Mouse (Mus musculus) lung, embryonic 14.5 days (tissue): ENCODE data around the gene Srcin1. TPM values are rescaled to one million over a fixed set of nuclear protein-coding genes. Genes with fewer than 3 reads are reported as not detected.

ENCODE experiments used
- ATAC-seq: fragments of 200-750 bp; cut with Nextera tagmentation; 2 replicates; pipeline ENCODE4 v1.8.0; 2017; ENCODE audit warnings: mild to moderate bottlenecking, moderate TSS enrichment, moderate library complexity; ENCODE audit not compliant: insufficient read depth
- DNase-seq: peaks from one replicate; pipeline ENCODE4 v3.0.0-alpha.2; 2015
- H3K27ac ChIP-seq: fragments of 300-500 bp; sonication (generic); 2 replicates; pipeline ENCODE4 v1.5.1; 2014; ENCODE audit warnings: low read depth, mild to moderate bottlenecking, moderate library complexity
- H3K27me3 ChIP-seq: fragments of 300-500 bp; sonication (generic); 2 replicates; pipeline ENCODE4 v1.6.1; 2014; ENCODE audit warnings: low read length, control low read depth; ENCODE audit not compliant: insufficient read depth
- H3K36me3 ChIP-seq: fragments of 300-500 bp; sonication (generic); 2 replicates; pipeline ENCODE4 v1.6.1; 2014; ENCODE audit warnings: control low read depth; ENCODE audit not compliant: insufficient read depth
- H3K4me1 ChIP-seq: fragments of 300-500 bp; sonication (generic); 2 replicates; pipeline ENCODE4 v1.6.1; 2014; ENCODE audit warnings: antibody characterized with exemption, control low read depth; ENCODE audit not compliant: insufficient read depth
- H3K4me2 ChIP-seq: fragments of 300-500 bp; sonication (generic); 2 replicates; pipeline ENCODE4 v1.6.1; 2014; ENCODE audit warnings: mild to moderate bottlenecking
- H3K4me3 ChIP-seq: fragments of 300-500 bp; sonication (generic); 2 replicates; pipeline ENCODE4 v1.5.1; 2014; ENCODE audit warnings: low read depth, low read length
- H3K9ac ChIP-seq: fragments of 300-500 bp; sonication (generic); 2 replicates; pipeline ENCODE4 v1.6.1; 2014
- H3K9me3 ChIP-seq: fragments of 300-500 bp; sonication (generic); 2 replicates; pipeline ENCODE4 v1.6.1; 2016; ENCODE audit warnings: low read depth, low read length, control low read depth
- CTCF ChIP-seq: IDR thresholded peaks from 2 replicates; pipeline ENCODE4 v1.5.1; 2016; ENCODE audit warnings: antibody characterized with exemption, low read depth
- WGBS: fragments of 180-500 bp; shearing (Covaris S2); extraction: QIAGEN DNeasy Blood & Tissue Kit; methylation state at CpG from one replicate; pipeline ENCODE4 v1.1.7; 2014; 5-methylcytosine and 5-hydroxymethylcytosine counted together
- polyA plus RNA-seq: library from polyadenylated mRNA; unstranded; fragments of >200 nt; fragmentation: Nextera tagmentation; extraction: Ambion mirVana; gene quantifications from 2 replicates; pipeline ENCODE4 v1.2.1, GENCODE M21; 2014

Gene Srcin1
- polyA plus RNA-seq, 1 experiment from 2014 or later: 0.68 TPM

DNA sequence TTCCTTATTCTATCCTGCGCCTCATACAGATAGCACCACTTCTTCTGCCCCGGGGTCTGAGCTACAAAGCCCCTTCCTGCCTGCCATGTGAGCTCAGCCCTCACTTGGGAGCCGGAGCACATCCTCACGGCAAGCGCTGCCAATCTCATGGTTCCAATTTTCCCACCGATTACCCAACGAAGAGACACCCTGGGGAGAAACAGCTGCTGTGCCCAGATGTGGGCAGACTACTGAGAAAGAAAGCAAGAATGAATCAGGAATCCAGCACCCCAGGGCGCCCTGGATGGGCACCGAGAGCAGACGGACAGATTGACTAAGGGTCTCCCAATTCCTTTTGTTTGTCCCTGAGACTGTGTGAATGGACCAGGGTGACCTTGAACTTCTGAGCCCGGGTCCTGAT lies 8.5 kb downstream of the Srcin1 start:
- Histone ChIP-seq H3K36me3 (no peaks in the 10 kb centered on the region), H3K9me3 (no peaks in the 10 kb centered on the region), H3K4me3 (no peak overlapping the region), H3K27me3 (peaks cover 40% of the 10 kb centered on the region), H3K9ac (no peak overlapping the region), H3K4me1 (0 out of 2 replicates have a peak, but pooled peaks cover 6% of the 10 kb centered on the region), H3K27ac (no peak overlapping the region), H3K4me2 (no peak overlapping the region)
- no peak for ATAC-seq
- 27% methylated on average over 11 of the region's 11 CpGs for WGBS
- no peak for TF ChIP-seq CTCF
- DNase-seq: no peak

DNA sequence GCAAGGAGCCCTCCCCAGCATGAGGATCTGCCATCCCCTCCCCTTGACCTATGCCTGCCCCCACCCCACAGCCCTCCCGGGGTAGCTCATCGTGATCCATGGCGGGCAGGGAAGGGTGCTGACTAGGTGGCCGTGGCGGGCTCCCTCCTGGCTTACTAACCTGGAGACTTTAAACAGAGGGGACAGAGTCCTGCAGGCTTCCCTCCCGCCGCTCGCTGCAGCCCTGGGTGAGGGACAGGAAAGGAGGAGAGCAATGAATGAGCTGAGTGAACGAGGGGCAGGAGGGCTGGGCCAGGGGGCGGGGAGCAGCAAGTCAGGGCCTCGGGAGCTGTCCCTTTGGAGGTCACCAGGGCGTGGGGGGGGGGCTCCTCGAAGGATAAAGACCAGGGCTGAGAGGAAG lies 9.4 kb downstream of the Srcin1 start:
- TF ChIP-seq CTCF: no peak
- Histone ChIP-seq H3K27me3 (peaks cover 31% of the 10 kb centered on the region), H3K36me3 (no peaks in the 10 kb centered on the region), H3K9ac (no peak overlapping the region), H3K4me1 (0 out of 2 replicates have a peak, but pooled peaks cover 6% of the 10 kb centered on the region), H3K9me3 (no peaks in the 10 kb centered on the region), H3K27ac (no peak overlapping the region), H3K4me3 (no peak overlapping the region), H3K4me2 (no peak overlapping the region; the same call in 1 of the 2 replicates)
- WGBS: 6% methylated on average over 13 of the region's 13 CpGs
- ATAC-seq (no peak), DNase-seq (no peak)

- WGBS: 38% methylated on average over 14 of the region's 14 CpGs
- TF ChIP-seq CTCF: no peak
- H3K9me3 ChIP-seq: no peaks in the 10 kb centered on the region
- no peaks in the 10 kb centered on the region for H3K4me1 ChIP-seq
- H3K4me3 ChIP-seq: no peak overlapping the region
- DNase-seq: no peak
- no peak overlapping the region for H3K27ac ChIP-seq
- H3K4me2 ChIP-seq: no peak overlapping the region
- no peak for ATAC-seq
- H3K9ac ChIP-seq: no peak overlapping the region
- peaks cover 23% of the 10 kb centered on the region for H3K27me3 ChIP-seq
- no peaks in the 10 kb centered on the region for H3K36me3 ChIP-seq
Observed at GRCm38 (mm10) chr11:97563730-97564129, 12.3 kb downstream of the Srcin1 start.

- ATAC-seq (no peak), DNase-seq (no peak)
- no peak overlapping the region for H3K27ac ChIP-seq
- H3K9me3 ChIP-seq: no peaks in the 10 kb centered on the region
- H3K27me3 ChIP-seq: peaks cover 21% of the 10 kb centered on the region
- H3K4me1 ChIP-seq: no peaks in the 10 kb centered on the region
- no peak overlapping the region for H3K4me2 ChIP-seq
- H3K9ac ChIP-seq: no peak overlapping the region
- H3K4me3 ChIP-seq: no peak overlapping the region
- no peak for TF ChIP-seq CTCF
- WGBS: 52% methylated on average over 3 of the region's 3 CpGs
- H3K36me3 ChIP-seq: no peaks in the 10 kb centered on the region
Observed at GRCm38 (mm10) chr11:97562536-97562935, 13.4 kb downstream of the Srcin1 start.

GRCm38 (mm10) chr11:97560210-97560963 lies 15.6 kb downstream of the Srcin1 start:
- Histone ChIP-seq H3K9ac (no peak overlapping the region; the same call in 1 of the 2 replicates), H3K4me1 (no peaks in the 10 kb centered on the region), H3K27me3 (peaks cover 4% of the 10 kb centered on the region), H3K36me3 (no peaks in the 10 kb centered on the region), H3K4me2 (no peak overlapping the region), H3K9me3 (no peaks in the 10 kb centered on the region), H3K4me3 (no peak overlapping the region), H3K27ac (no peak overlapping the region)
- no peak for TF ChIP-seq CTCF
- 41% methylated on average over 17 of the region's 17 CpGs for WGBS
- ATAC-seq (no peak), DNase-seq (no peak)

DNA sequence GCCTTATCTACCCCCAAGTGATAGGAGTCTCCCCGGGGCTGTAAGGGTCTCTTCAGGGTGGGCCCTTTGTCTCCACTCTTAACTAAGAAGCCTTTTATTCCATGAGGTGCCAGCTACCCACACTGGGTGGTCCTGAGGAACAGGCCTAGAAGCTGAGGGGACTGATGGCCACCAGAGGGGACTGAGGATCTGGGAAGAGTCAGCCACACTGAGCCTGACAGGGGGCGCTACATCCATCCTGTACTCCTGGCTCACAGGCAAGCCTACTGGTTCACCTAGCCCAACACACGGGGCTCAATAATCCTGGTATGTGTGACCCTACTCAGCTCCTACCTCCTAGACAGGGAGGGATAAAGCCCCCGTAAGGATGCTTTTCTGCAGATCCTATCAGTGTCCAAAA lies 16.4 kb downstream of the Srcin1 start:
- Histone ChIP-seq H3K36me3 (no peaks in the 10 kb centered on the region), H3K4me2 (no peak overlapping the region), H3K9ac (no peak overlapping the region), H3K9me3 (no peaks in the 10 kb centered on the region), H3K27ac (no peak overlapping the region), H3K4me3 (no peak overlapping the region), H3K4me1 (no peaks in the 10 kb centered on the region), H3K27me3 (peaks cover 4% of the 10 kb centered on the region; the same call in 1 of the 2 replicates)
- ATAC-seq (no peak), DNase-seq (no peak)
- WGBS: 44% methylated on average over 4 of the region's 4 CpGs
- TF ChIP-seq CTCF: peak; percentile 56

GRCm38 (mm10) chr11:97557885-97558284 lies 18.1 kb downstream of the Srcin1 start:
- Histone ChIP-seq H3K9ac (no peak overlapping the region), H3K4me1 (no peaks in the 10 kb centered on the region), H3K4me2 (no peak overlapping the region), H3K9me3 (no peaks in the 10 kb centered on the region), H3K27ac (no peak overlapping the region), H3K36me3 (no peaks in the 10 kb centered on the region), H3K27me3 (peaks cover 6% of the 10 kb centered on the region; the same call in 1 of the 2 replicates), H3K4me3 (no peak overlapping the region)
- no peak for DNase-seq
- no peak for ATAC-seq
- 58% methylated on average over 4 of the region's 4 CpGs for WGBS
- TF ChIP-seq CTCF: no peak
